Mouse (Mus musculus): ENCODE measurements around the gene Tnfsf13. TPM values are rescaled to one million over a fixed set of nuclear protein-coding genes. Genes with fewer than 3 reads are reported as not detected.

Gene Tnfsf13
- polyA plus RNA-seq, 1 experiment from 2014 or later, result 0.66 TPM

DNA sequence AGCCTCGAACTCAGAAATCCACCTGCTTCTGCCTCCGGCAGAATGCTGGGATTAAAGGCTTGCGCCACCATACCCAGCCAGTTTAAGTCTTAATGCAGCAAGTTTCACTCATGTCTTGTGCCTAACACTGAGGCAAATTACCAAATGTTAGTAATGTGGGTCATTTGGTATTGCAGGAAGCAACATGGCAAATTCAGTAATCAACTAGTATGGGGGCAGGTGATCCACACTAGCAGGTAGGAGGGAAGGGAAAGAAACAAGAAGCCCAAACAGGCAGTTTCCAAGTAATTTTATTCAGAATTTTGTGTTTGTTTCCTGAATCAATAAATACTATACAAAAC, 18.9 kb downstream of the Tnfsf13 start:
- 87% methylated on average over 3 of the region's 3 CpGs for WGBS
- peaks cover 61% of the 10 kb centered on the region for H3K36me3 ChIP-seq (ENCODE audit: insufficient read depth, low read length)
- H3K9ac ChIP-seq (replicated peaks; ENCODE audit: low read length), result no peak overlapping the region
- no peak for ATAC-seq (ENCODE audit: low FRiP score, low TSS enrichment)
- no peak overlapping the region for H3K27ac ChIP-seq (ENCODE audit: low read length)
- H3K4me3 ChIP-seq (ENCODE audit: low read length), result no peak overlapping the region
- H3K9me3 ChIP-seq (ENCODE audit: low read length), result no peaks in the 10 kb centered on the region
- peaks cover 26% of the 10 kb centered on the region for H3K4me1 ChIP-seq (ENCODE audit: insufficient read depth, low read length)
- H3K4me2 ChIP-seq (replicated peaks; ENCODE audit: low read depth, low read length), result no peak overlapping the region
- H3K27me3 ChIP-seq (ENCODE audit: insufficient read depth, low read length), result no peaks in the 10 kb centered on the region

DNA sequence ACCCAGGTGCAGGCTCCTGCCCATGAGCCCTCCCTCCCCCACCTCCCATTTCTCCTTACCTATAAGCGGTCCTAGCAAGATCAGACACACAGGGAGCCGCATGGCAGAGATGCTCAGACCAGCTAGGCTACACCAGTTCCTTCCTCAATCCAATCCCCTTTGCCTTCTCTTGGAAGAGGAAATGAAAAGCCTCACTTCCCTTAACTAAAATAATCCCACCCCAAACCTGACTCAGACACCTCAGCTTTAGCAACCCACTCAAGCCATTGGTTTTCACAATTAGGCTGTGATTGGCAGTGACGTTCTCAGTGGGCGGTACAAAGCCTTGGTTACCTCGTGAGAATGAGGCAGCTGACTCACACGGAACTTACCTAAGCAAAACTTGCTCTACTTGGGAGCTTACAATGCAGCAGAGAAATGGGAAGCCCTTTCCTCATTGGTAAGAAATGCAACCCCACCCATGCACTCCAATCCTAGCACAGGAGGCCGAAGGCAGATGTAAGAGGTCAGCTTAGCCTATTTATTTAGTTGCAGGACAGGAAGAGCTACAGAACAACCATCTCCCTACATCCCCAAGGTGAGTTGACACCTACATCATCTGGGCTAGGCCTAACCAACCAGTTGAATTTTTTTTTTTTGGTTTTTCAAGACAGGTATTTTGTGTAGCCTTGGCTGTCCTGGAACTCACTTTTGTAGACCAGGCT, 19.5 kb downstream of the Tnfsf13 start, which contains the start of gene Cd68:
Gene Cd68, minus strand, starts transcription at position 193 of the 704 bp plus-strand sequence.
- ATAC-seq (ENCODE audit: low FRiP score, low TSS enrichment), result no peak
- H3K9ac ChIP-seq (replicated peaks; ENCODE audit: low read length), result no peak within 1 kb of the TSS
- no peak within 1 kb of the TSS for H3K4me2 ChIP-seq (replicated peaks; ENCODE audit: low read depth, low read length)
- peaks cover 61% of the 10 kb centered on the region for H3K36me3 ChIP-seq (ENCODE audit: insufficient read depth, low read length)
- no peaks in the 10 kb centered on the region for H3K27me3 ChIP-seq (ENCODE audit: insufficient read depth, low read length)
- peaks cover 31% of the 10 kb centered on the region for H3K4me1 ChIP-seq (ENCODE audit: insufficient read depth, low read length)
- no peaks in the 10 kb centered on the region for H3K9me3 ChIP-seq (ENCODE audit: low read length)
- H3K27ac ChIP-seq (ENCODE audit: low read length), result 0 out of 2 replicates have a peak within 1 kb of the TSS, but pooled peaks have one; percentile 51
- 28% methylated on average over 7 of the region's 7 CpGs for WGBS
- no peak within 1 kb of the TSS for H3K4me3 ChIP-seq (ENCODE audit: low read length)

GRCm38 (mm10) chr11:69665457-69665960, 20.1 kb downstream of the Tnfsf13 start:
- Histone ChIP-seq H3K27me3 (ENCODE audit: insufficient read depth, low read length) (no peaks in the 10 kb centered on the region), H3K9me3 (ENCODE audit: low read length) (no peaks in the 10 kb centered on the region), H3K4me1 (ENCODE audit: insufficient read depth, low read length) (peaks cover 31% of the 10 kb centered on the region), H3K9ac (replicated peaks; ENCODE audit: low read length) (no peak overlapping the region), H3K4me2 (replicated peaks; ENCODE audit: low read depth, low read length) (no peak overlapping the region), H3K27ac (ENCODE audit: low read length) (0 out of 2 replicates have a peak overlapping the region, but pooled peaks have one; percentile 51), H3K4me3 (ENCODE audit: low read length) (no peak overlapping the region), H3K36me3 (ENCODE audit: insufficient read depth, low read length) (peaks cover 56% of the 10 kb centered on the region)
- WGBS, result 76% methylated on average over 9 of the region's 9 CpGs
- no peak for ATAC-seq (ENCODE audit: low FRiP score, low TSS enrichment)

- Histone ChIP-seq H3K36me3 (ENCODE audit: insufficient read depth, low read length) (peaks cover 49% of the 10 kb centered on the region), H3K9ac (replicated peaks; ENCODE audit: low read length) (no peak overlapping the region)
Measured at GRCm38 (mm10) chr11:69664841-69665240, 20.7 kb downstream of the Tnfsf13 start.

DNA sequence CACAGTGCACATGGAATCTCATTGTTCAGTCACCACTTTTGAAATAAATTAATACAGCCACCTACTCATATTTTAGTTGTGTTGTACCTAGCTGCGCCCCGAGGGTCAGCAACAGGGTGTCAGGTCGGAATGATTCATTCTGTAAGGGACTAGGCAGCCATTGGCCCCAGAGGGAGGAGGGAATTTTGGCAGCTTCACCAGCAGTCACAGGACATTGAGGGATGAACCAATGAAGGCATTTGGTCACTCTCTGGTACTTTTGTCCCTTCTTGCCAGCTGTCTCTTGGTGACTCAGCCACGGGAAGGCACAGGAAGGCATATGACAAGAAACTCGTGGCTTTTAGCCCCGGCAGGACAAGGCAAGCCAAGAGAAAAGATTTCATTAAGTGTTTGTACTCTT, 21.8 kb downstream of the Tnfsf13 start:
- H3K9ac ChIP-seq (replicated peaks; ENCODE audit: low read length), result no peak overlapping the region
- ATAC-seq (ENCODE audit: low FRiP score, low TSS enrichment), result no peak
- H3K36me3 ChIP-seq (ENCODE audit: insufficient read depth, low read length), result peaks cover 45% of the 10 kb centered on the region
- 81% methylated on average over 6 of the region's 6 CpGs for WGBS
- peaks cover 16% of the 10 kb centered on the region for H3K4me1 ChIP-seq (ENCODE audit: insufficient read depth, low read length)
- no peaks in the 10 kb centered on the region for H3K9me3 ChIP-seq (ENCODE audit: low read length)
- no peaks in the 10 kb centered on the region for H3K27me3 ChIP-seq (ENCODE audit: insufficient read depth, low read length)
- peak overlapping the region; percentile 93 for H3K27ac ChIP-seq (ENCODE audit: low read length)
- H3K4me3 ChIP-seq (ENCODE audit: low read length), result no peak overlapping the region
- no peak overlapping the region for H3K4me2 ChIP-seq (replicated peaks; ENCODE audit: low read depth, low read length)

More at GRCm38 (mm10) chr11:69664841-69665240, 20.7 kb downstream of the Tnfsf13 start:
- peaks cover 25% of the 10 kb centered on the region for H3K4me1 ChIP-seq (ENCODE audit: insufficient read depth, low read length)
- WGBS, result 91% methylated on average over 7 of the region's 7 CpGs
- H3K4me3 ChIP-seq (ENCODE audit: low read length), result no peak overlapping the region
- no peak overlapping the region for H3K4me2 ChIP-seq (replicated peaks; ENCODE audit: low read depth, low read length)
- no peaks in the 10 kb centered on the region for H3K27me3 ChIP-seq (ENCODE audit: insufficient read depth, low read length)
- H3K9me3 ChIP-seq (ENCODE audit: low read length), result no peaks in the 10 kb centered on the region
- no peak for ATAC-seq (ENCODE audit: low FRiP score, low TSS enrichment)
- no peak overlapping the region for H3K27ac ChIP-seq (ENCODE audit: low read length)

DNA sequence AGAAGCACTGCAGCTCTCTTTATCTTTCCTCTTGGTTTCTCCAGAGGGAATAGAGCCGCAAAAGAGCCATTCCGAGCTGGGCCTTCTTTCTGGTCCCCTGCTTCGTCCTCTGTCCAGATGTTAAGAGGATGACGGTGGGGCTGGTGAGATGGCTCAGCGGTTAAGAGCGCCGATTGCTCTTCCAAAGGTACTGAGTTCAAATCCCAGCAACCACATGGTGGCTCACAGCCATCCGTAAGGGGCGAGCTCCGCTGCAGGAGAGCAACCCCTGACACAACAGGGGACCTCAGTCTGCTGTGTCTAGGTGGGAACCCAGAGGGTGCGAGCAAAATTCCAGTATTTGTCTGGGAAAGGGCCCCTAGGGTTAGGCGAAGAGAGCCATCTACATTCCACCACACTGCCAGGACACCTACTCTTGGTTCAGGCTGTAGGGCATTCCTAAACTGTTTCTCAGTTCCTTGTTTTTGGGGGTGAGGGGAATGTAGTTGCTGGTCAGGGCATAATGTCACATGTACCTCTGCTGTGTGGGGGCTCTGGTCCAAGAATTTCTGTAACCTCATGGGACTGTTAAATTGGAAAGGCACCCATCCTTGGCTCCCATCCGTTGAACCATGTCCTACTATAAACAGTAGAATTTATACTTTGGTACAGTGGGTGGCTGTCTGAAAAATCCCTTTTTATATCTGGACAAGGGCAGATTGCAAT, 22.5 kb downstream of the Tnfsf13 start:
- 68% methylated on average over 13 of the region's 13 CpGs for WGBS
- Histone ChIP-seq H3K4me3 (ENCODE audit: low read length) (peak overlapping the region; percentile 70), H3K4me1 (ENCODE audit: insufficient read depth, low read length) (peaks cover 16% of the 10 kb centered on the region), H3K4me2 (replicated peaks; ENCODE audit: low read depth, low read length) (peak overlapping the region; percentile 59), H3K27me3 (ENCODE audit: insufficient read depth, low read length) (no peaks in the 10 kb centered on the region), H3K27ac (ENCODE audit: low read length) (peak overlapping the region; percentile 93), H3K9me3 (ENCODE audit: low read length) (no peaks in the 10 kb centered on the region), H3K9ac (replicated peaks; ENCODE audit: low read length) (peak overlapping the region; percentile 74), H3K36me3 (ENCODE audit: insufficient read depth, low read length) (peaks cover 44% of the 10 kb centered on the region)
- 0 out of 2 replicates have a peak, but pooled peaks have one; percentile 7 for ATAC-seq (ENCODE audit: low FRiP score, low TSS enrichment)

DNA sequence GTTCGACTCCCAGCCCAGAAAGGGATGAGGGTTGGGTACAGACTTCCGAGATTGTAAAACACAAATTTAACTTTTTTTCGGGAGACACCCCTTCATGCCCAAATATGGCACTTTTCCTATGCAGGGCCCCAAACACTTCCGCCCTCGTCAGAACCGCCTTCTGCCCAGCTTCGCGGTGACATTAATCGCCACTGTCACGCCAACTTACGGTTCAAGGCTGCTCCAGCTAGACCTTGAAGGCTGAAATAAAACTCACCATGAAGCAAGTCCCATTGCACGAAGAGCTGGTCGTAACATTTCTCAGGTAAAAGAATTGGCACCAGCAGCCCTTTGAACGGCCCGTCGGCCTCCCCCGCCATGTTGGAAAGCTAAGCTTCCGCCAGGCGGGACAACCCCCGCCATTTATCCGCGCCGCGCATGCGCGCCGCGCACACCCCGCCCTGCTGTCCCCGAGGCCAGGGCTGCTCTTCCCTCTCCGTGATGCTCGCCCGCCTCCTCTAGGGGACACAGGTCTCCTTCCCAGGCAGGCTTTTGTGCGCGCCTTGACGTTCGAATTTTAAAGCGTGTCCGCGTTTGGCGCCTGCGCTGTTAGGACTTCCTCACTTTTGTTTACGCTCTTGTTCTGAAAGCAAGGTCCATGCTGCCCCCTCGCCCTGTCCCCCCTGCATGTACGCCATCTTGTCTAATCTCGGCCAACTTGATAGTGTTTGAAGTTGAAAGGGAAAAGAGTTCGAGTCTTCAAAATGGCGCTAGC, 23.2 kb downstream of the Tnfsf13 start, which contains the start of gene Mpdu1:
Gene Mpdu1, minus strand, starts transcription at position 430 of the 754 bp plus-strand sequence.
- peak; percentile 96 for ATAC-seq (ENCODE audit: low FRiP score, low TSS enrichment)
- H3K4me3 ChIP-seq (ENCODE audit: low read length), result peak within 1 kb of the TSS; percentile 70
- no peaks in the 10 kb centered on the region for H3K9me3 ChIP-seq (ENCODE audit: low read length)
- peak within 1 kb of the TSS; percentile 93 for H3K27ac ChIP-seq (ENCODE audit: low read length)
- peaks cover 44% of the 10 kb centered on the region for H3K36me3 ChIP-seq (ENCODE audit: insufficient read depth, low read length)
- WGBS, result under 1% methylated on average over 48 of the region's 48 CpGs
- H3K27me3 ChIP-seq (ENCODE audit: insufficient read depth, low read length), result no peaks in the 10 kb centered on the region
- H3K4me2 ChIP-seq (replicated peaks; ENCODE audit: low read depth, low read length), result peak within 1 kb of the TSS; percentile 59
- peak within 1 kb of the TSS; percentile 74 for H3K9ac ChIP-seq (replicated peaks; ENCODE audit: low read length)
- H3K4me1 ChIP-seq (ENCODE audit: insufficient read depth, low read length), result peaks cover 16% of the 10 kb centered on the region

GRCm38 (mm10) chr11:69661221-69661881, 24.2 kb downstream of the Tnfsf13 start:
- H3K36me3 ChIP-seq (ENCODE audit: insufficient read depth, low read length), result peaks cover 46% of the 10 kb centered on the region
- peak overlapping the region; percentile 70 for H3K4me3 ChIP-seq (ENCODE audit: low read length)
- H3K4me1 ChIP-seq (ENCODE audit: insufficient read depth, low read length), result peaks cover 16% of the 10 kb centered on the region
- H3K4me2 ChIP-seq (replicated peaks; ENCODE audit: low read depth, low read length), result peak overlapping the region; percentile 59
- no peaks in the 10 kb centered on the region for H3K9me3 ChIP-seq (ENCODE audit: low read length)
- H3K9ac ChIP-seq (replicated peaks; ENCODE audit: low read length), result peak overlapping the region; percentile 74
- ATAC-seq (ENCODE audit: low FRiP score, low TSS enrichment), result no peak
- H3K27me3 ChIP-seq (ENCODE audit: insufficient read depth, low read length), result no peaks in the 10 kb centered on the region
- WGBS, result 70% methylated on average over 3 of the region's 3 CpGs
- H3K27ac ChIP-seq (ENCODE audit: low read length), result peak overlapping the region; percentile 93

- H3K36me3 ChIP-seq (ENCODE audit: insufficient read depth, low read length), result peaks cover 43% of the 10 kb centered on the region
- no peak for ATAC-seq (ENCODE audit: low FRiP score, low TSS enrichment)
- no peak overlapping the region for H3K4me3 ChIP-seq (ENCODE audit: low read length)
- no peak overlapping the region for H3K9ac ChIP-seq (replicated peaks; ENCODE audit: low read length)
- no peak overlapping the region for H3K27ac ChIP-seq (ENCODE audit: low read length)
- WGBS, result 81% methylated on average over 15 of the region's 15 CpGs
- H3K27me3 ChIP-seq (ENCODE audit: insufficient read depth, low read length), result no peaks in the 10 kb centered on the region
- no peaks in the 10 kb centered on the region for H3K9me3 ChIP-seq (ENCODE audit: low read length)
- H3K4me2 ChIP-seq (replicated peaks; ENCODE audit: low read depth, low read length), result no peak overlapping the region
- peaks cover 24% of the 10 kb centered on the region for H3K4me1 ChIP-seq (ENCODE audit: insufficient read depth, low read length)
Measured at GRCm38 (mm10) chr11:69657462-69657881, 28.1 kb downstream of the Tnfsf13 start.

Measured in kidney, embryonic 16.5 days (tissue).